Mouse (Mus musculus) effector memory CD4-positive, alpha-beta T cell, adult 5 months (primary cell): ENCODE data around the gene Ndufb10. TPM values are rescaled to one million over a fixed set of nuclear protein-coding genes. Genes with fewer than 3 reads are reported as not detected.

ENCODE experiments used
- polyA plus RNA-seq: library from polyadenylated mRNA; unstranded; fragments of 100-300 nt; shearing (Covaris generic); gene quantifications from one replicate; pipeline ENCODE4 v1.2.1, GENCODE M21; 2017

Ndufb10 gene
- 131 TPM for polyA plus RNA-seq

DNA sequence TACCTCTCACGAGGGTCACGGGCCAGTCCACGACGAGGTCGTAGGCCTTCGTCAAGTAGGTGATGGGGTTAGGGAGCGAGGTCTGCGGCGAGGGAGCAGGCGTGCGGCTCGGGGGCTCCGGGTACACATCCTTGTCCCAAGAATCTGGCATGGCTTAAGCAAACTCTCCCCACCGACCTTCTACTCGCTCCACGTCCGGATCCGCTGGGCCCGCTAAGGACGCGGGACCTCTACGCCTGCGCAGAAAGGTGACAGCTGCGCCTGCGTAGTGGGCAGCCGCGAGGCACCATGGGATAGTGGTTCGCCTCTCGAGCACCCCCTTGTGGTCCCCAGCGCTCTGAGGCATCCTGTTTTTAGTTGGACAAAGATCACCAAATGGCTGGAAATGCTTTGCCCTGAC, at the start of gene Ndufb10:
Gene Ndufb10 (minus strand): TSS at position 295 of the 400 bp plus-strand sequence.

DNA sequence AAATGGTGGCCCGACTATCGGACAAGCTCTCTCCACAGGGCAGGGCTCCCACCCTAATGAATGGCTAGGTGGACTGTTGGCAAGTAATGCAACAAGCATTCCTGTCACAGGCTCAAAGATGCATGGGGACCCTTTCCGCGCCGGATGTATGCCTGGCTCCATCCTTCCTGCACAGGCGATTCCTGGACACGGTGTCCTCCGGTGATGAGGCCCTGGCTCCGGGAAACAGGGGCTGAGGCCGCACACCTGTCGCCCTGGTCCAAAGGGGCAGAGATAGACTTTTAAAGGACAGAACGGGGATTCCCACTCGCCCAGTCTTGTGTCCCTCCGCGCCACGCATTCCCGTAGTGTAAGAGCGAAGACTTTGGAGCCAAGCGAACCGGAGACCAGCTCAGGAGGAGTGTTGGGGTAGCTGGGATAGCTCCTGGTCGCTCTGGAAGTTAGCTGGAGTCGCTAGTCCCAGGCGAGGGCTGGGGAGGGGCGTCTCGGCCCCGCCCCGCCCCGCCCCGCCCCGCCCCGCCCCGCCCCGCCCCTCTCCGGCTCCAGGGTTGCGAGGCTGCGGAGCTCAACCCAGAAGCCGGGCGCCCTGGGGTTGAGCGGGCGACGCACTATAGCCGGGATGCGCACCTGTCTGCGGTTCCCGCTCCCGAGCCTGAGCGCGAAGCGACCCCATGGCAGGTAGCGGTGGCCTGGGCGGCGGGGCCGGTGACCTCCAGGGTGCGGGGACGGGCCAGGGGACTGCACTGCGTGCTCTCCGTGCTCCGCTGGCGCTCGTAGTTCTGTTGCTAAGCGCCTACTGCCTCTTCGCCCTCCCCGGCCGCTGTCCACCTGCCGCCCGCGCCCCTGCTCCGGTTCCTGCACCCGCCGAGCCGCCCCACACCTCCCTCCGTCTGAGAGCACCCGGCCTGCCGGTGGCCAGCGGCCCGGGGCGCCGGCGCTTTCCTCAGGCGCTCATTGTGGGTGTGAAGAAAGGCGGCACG, 28.4 kb upstream of the Ndufb10 start, which contains the start of gene Hs3st6:
Gene Hs3st6 (plus strand): TSS at position 574 of the 980 bp plus-strand sequence.

DNA sequence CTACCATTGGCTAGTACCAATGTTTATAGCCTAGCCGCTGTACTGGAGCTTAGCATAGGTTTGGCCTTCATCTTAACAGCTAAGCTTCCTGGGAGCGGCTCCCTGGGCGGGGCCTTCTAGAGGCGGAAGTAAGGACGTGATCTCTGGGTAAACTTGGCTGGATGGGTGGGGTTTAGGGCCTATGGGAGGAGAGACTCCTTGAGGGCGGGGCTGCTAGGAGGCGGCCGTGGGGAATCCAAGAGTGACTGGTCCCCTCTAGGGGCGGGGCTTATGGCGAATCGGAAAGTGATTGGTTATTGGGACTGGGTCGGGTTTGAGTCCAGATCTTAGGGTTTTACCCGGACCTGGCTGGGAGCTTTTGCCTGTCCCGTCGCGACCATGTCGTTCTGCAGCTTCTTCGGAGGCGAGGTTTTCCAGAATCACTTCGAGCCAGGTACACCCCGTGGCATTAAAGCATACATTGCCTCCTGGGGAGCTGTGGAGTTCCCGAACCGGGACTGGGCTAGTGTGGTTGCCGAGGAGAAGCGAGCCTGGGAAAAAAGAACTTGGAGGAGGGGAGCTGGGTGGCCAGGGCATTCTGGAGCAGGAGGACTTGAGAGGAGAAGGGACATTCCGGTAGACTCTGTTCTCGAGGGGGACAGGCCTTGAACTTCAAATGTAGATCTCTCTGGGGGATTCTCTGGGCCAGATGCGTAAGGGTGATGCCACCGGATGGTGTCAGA, 12.2 kb upstream of the Ndufb10 start, which contains the start of gene Msrb1:
Gene Msrb1 (plus strand): TSS at position 313 of the 722 bp plus-strand sequence.

DNA sequence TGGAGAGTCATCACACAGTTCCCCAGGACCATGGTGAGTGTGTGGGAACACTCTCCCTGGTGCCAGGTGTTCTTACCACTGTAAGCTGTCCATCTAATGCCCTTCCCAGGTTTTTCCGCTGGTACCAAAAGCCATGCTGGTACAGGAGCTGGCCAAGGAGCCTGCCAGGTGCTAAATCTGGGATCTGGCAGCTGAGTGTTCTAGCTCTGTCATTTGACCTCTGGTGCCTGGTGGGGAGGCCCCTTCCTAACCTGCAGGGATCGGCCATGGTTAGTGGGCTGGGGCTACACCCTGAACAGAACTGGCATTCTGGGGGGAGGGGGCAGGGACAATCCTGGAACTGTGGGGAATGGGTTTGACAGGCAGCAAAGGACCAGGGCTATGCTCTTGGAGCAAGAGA, 3.3 kb upstream of the Ndufb10 start, which contains the start of gene Rpl3l:
Gene Rpl3l (plus strand): TSS at position 203 of the 400 bp plus-strand sequence.

DNA sequence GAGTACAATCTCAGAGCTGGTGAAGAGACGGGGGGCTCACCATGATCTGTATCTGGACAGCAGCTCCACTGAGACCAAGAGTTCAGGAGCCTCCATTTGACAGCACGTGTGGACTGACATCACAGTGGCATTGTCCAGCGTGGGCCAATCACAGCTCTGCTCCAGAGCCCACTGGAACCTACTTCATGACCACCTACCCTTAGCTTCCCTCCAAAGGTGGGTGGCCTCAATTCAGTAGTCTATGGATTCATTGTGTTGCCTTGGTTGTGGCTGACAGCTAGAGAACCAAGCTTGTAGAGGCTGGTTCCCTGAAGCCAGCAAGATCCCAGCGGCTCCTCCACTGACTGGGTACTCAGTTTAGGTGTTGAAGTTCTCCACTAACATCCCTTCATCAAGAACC, 6.3 kb downstream of the Ndufb10 start, which contains the start of the genes Rnf151 and Rps2:
Gene Rnf151 (minus strand): TSS at position 121 of the 400 bp plus-strand sequence.
Gene Rps2 (plus strand): TSS at position 174 of the 400 bp plus-strand sequence.

DNA sequence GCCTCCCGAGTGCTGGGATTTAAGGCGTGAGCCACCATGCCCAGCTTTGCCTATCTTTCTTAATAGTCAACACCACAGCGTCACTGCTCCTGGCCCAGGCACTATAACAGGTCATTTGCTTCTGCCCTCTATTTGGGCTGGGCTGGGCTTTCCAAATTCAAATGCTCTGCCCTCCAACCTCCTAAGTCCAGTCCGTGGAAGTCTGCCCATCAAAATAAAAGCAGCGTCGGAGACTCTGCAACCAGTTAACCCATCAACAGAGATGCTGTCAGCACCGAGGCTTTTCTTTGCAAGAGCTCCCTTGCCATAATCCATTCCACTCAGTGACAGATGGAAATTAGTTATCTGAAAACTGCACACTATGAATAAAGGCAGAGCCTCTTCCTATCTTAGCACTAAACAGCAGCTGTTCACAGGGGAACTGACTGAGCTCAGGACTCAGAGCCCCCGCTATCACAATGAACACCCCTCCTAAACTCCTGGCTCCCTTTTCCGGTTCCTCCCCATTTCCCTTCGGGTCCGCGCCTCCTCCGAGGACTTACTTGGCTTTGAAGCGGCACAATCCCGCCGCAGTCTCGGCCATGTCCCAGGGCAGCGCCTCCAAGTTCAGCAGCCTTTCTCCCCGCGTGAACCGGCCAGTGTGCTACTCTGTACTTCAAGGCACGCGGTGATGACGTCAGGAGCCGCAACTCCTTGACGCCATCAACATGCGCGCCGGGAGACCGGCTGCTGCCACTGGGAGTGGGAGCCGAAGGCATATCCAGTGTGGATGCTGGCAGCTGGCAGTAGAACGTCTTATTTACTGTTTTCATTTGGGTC, 17.1 kb downstream of the Ndufb10 start, which contains the start of gene Tbl3:
Gene Tbl3 (minus strand): TSS at position 679 of the 819 bp plus-strand sequence.

DNA sequence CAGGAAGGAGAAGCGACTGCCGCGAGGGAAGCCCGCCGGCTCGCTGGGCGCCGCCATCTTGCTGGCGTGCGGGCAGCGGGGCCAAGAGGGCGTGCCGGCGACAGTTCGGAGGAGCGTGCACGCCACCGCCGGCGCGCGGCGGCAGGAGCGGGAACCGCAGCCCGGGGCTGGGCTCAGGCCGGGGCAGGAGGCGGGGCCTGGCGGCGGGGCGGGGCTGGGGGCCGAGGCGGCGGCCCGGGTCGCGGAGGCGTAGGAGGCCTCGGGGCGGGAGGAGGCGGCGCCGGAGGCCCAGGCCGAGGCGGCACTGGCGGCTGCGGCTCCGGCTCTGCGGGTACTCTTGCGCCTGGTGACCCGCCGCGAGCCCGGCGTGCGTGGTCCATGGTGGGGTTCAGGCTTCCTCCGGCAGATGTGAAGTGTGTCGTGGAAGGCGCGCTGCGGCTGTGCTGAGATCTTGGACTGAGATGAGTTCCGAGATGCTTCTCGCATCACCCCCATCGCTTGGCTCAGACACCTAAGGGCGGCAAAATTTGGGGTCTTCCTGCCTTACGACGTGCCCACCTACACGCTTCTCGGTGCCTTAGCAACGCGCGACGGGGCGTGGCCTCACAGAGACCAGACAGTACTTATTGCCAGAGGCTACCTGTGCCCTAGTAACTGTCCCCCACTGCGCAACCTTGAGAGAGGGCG, 28.1 kb downstream of the Ndufb10 start, which contains the start of the genes Gfer and Noxo1:
Gene Gfer (minus strand): TSS at position 146 of the 687 bp plus-strand sequence.
Gene Noxo1 (plus strand): TSS at position 224 of the 687 bp plus-strand sequence.

DNA sequence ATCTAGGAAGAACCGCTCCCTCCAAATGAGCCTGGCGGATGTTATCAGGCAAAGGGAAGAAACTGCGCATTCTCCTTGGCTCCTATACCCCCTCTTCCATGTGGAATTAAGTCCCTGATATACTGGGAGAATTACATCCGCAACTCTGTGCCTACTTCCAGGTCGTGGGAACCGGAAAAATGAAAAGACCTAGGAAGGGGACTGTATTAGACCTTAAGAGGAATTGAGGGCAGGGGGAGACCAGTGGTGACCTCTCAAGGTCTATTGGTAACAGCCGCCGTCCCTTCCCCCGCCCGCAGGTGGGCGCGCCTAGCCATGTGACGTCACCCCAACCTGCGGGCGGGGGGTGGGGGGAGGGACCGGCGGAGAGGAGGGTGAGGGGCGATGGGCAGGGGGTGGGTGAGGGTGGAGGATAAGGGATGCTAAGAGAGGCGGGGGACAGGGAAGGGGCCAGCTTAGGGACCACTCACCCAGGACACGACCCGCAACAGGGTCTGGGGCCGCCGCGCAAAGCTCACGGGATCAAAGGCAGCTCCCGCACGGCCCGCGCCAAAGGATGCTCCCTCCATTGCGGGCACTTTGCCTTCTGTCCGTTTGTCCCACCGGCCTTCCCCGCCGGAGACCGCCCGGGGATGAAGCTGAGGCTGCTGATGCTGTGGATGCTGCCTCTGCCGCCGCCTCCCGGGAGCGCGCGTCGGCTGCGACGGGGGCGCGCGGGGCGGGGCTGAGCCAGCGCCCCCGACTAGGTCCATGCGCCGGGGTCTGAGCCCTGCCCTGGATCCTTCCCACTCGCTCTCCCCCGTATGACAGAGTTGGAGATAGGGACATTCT, 34.8 kb downstream of the Ndufb10 start, which contains the start of gene Syngr3:
Gene Syngr3 (minus strand): TSS at position 705 of the 831 bp plus-strand sequence.

Other genes starting within 250 kb of the Ndufb10 start
- gene Mlst8, start 245.4 kb downstream of the Ndufb10 start, polyA plus RNA-seq = 13.8 TPM
- gene Caskin1, start 235.9 kb downstream of the Ndufb10 start, polyA plus RNA-seq = 0.22 TPM
- 67.3 TPM for gene Traf7, start 196.5 kb downstream of the Ndufb10 start, polyA plus RNA-seq
- 2.9 TPM for gene Rab26, start 190.3 kb downstream of the Ndufb10 start, polyA plus RNA-seq
- 51.9 TPM for gene Pkd1, start 174.6 kb downstream of the Ndufb10 start, polyA plus RNA-seq
- gene Tsc2, start 91.8 kb downstream of the Ndufb10 start, polyA plus RNA-seq = 34.7 TPM
- 2.6 TPM for gene Nthl1, start 91.8 kb downstream of the Ndufb10 start, polyA plus RNA-seq
- 0.34 TPM for gene Slc9a3r2, start 74.2 kb downstream of the Ndufb10 start, polyA plus RNA-seq
- not detected for gene Npw, start 66.0 kb downstream of the Ndufb10 start, polyA plus RNA-seq
- gene Zfp598, start 54.8 kb downstream of the Ndufb10 start, polyA plus RNA-seq = 20.9 TPM
- gene Syngr3, start 34.5 kb downstream of the Ndufb10 start, polyA plus RNA-seq = 0.34 TPM
- 30.1 TPM for gene Gfer, start 28.3 kb downstream of the Ndufb10 start, polyA plus RNA-seq
- 1.4 TPM for gene Noxo1, start 28.2 kb downstream of the Ndufb10 start, polyA plus RNA-seq
- 40.1 TPM for gene Tbl3, start 16.8 kb downstream of the Ndufb10 start, polyA plus RNA-seq
- not detected for gene Rnf151, start 6.4 kb downstream of the Ndufb10 start, polyA plus RNA-seq
- 937 TPM for gene Rps2, start 6.4 kb downstream of the Ndufb10 start, polyA plus RNA-seq
- not detected for gene Rpl3l, start 3.3 kb upstream of the Ndufb10 start, polyA plus RNA-seq
- gene Msrb1, start 12.2 kb upstream of the Ndufb10 start, polyA plus RNA-seq = 8.5 TPM
- not detected for gene Hs3st6, start 28.5 kb upstream of the Ndufb10 start, polyA plus RNA-seq
- not detected for gene Meiob, start 79.8 kb upstream of the Ndufb10 start, polyA plus RNA-seq
- gene Hagh, start 115.7 kb upstream of the Ndufb10 start, polyA plus RNA-seq = 37.5 TPM
- 0.34 TPM for gene Fahd1, start 125.9 kb upstream of the Ndufb10 start, polyA plus RNA-seq
- not detected for gene Igfals, start 141.5 kb upstream of the Ndufb10 start, polyA plus RNA-seq
- gene Nubp2, start 161.9 kb upstream of the Ndufb10 start, polyA plus RNA-seq = 57.2 TPM
- gene Spsb3, start 162.2 kb upstream of the Ndufb10 start, polyA plus RNA-seq = 61.2 TPM
- gene Eme2, start 170.6 kb upstream of the Ndufb10 start, polyA plus RNA-seq = 35.7 TPM
- gene Mrps34, start 170.6 kb upstream of the Ndufb10 start, polyA plus RNA-seq = 43.8 TPM
- 27.5 TPM for gene Nme3, start 172.0 kb upstream of the Ndufb10 start, polyA plus RNA-seq
- gene Mapk8ip3, start 212.5 kb upstream of the Ndufb10 start, polyA plus RNA-seq = 56.1 TPM
- gene Jpt2, start 236.2 kb upstream of the Ndufb10 start, polyA plus RNA-seq = 20.1 TPM